ENCODE assay signal across 8 mouse cellular contexts in the genomic region with DNA sequence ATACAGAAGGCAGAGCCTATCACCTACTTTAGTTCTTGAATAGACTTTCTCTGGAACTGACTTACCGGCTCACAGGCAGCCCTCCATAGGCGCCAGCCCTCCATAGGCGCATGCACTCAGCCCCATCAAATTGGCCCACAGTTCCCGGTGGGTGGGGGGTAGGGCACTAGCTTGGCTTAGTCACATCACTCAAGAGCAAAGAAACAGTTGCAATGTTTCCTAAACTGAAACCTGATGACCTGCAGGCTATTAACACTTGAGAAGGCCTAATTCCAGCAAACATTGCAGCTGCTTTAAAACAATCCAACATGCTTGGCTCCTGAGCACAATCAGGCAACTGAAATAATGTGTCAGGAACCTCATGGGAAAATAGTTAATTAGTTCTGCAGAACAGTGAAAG. TPM values are rescaled to one million over a fixed set of nuclear protein-coding genes. Genes with fewer than 3 reads are reported as not detected.
DNase-seq lines count a peak whose midpoint lies in the region; ATAC-seq and TF ChIP-seq lines count a peak whose summit lies in the region.

No protein-coding gene starts in this region.

- H3K4me1 ChIP-seq in lung, embryonic 15.5 days, result peaks cover 82% of the 10 kb centered on the region
- H3K4me1 ChIP-seq in stomach, embryonic 14.5 days (ENCODE audit: control insufficient read depth, insufficient read depth, low read length), result peaks cover 68% of the 10 kb centered on the region

- 26% methylated on average over 4 of the region's 4 CpGs for WGBS in lung, embryonic 15.5 days
- WGBS in stomach, embryonic 14.5 days, result 26% methylated on average over 4 of the region's 4 CpGs

- no peaks in the 10 kb centered on the region for H3K9me3 ChIP-seq in lung, embryonic 15.5 days
- H3K9me3 ChIP-seq in stomach, embryonic 14.5 days (ENCODE audit: control insufficient read depth, low read depth, low read length), result no peaks in the 10 kb centered on the region

- 0 out of 2 replicates have a peak overlapping the region, but pooled peaks have one; percentile 42 for H3K4me2 ChIP-seq in lung, embryonic 15.5 days
- no peak overlapping the region for H3K4me2 ChIP-seq in stomach, embryonic 14.5 days (replicated peaks; ENCODE audit: low read depth, low read length)

- 0 out of 2 replicates have a peak overlapping the region, but pooled peaks have one; percentile 2 for H3K9ac ChIP-seq in lung, embryonic 15.5 days
- H3K9ac ChIP-seq in stomach, embryonic 14.5 days (replicated peaks; ENCODE audit: low read depth, low read length), result no peak overlapping the region

- no peak for ATAC-seq in lung, embryonic 15.5 days (ENCODE audit: borderline replicate concordance, extremely low read depth, low FRiP score, low TSS enrichment)
- no peak for ATAC-seq in stomach, embryonic 14.5 days (ENCODE audit: insufficient number of reproducible peaks, insufficient read depth, low FRiP score, low read depth)

- H3K27me3 ChIP-seq in lung, embryonic 15.5 days, result no peaks in the 10 kb centered on the region
- H3K27me3 ChIP-seq in stomach, embryonic 14.5 days (ENCODE audit: control insufficient read depth, insufficient read depth, low read length), result no peaks in the 10 kb centered on the region

- peak; percentile 67 for DNase-seq in gastrocnemius, adult 2 months
- no peak for DNase-seq in gastrocnemius, postnatal 10 days
- DNase-seq in lung, postnatal 14 days, result no peak
- DNase-seq in hindlimb bud, embryonic 11.5 days (ENCODE audit: extremely low spot score, low read depth, low spot score), result peak; percentile 75
- no peak for DNase-seq in left cerebral cortex, adult 8-10 months (ENCODE audit: low spot score in 2 of 2)
- no peak for DNase-seq in cerebellum, postnatal 36 days

- H3K36me3 ChIP-seq in lung, embryonic 15.5 days, result peaks cover 18% of the 10 kb centered on the region
- peaks cover 8% of the 10 kb centered on the region for H3K36me3 ChIP-seq in stomach, embryonic 14.5 days (ENCODE audit: control insufficient read depth, insufficient read depth, low read length)

- H3K27ac ChIP-seq in gastrocnemius, adult 2 months, result peak overlapping the region; percentile 92
- peak overlapping the region; percentile 84 for H3K27ac ChIP-seq in lung, embryonic 15.5 days
- H3K27ac ChIP-seq in stomach, embryonic 14.5 days (ENCODE audit: low read length), result peak overlapping the region; percentile 82; the same call in 1 of the 2 replicates

- intact Hi-C loops in gastrocnemius, adult 2 months (cut with DNase I), result no loop called here

- TF ChIP-seq CTCF in gastrocnemius, adult 2 months (IDR thresholded peaks at IDR 0.05), result no peak

- peak overlapping the region; percentile 42 for H3K4me3 ChIP-seq in gastrocnemius, adult 2 months
- no peak overlapping the region for H3K4me3 ChIP-seq in lung, embryonic 15.5 days
- H3K4me3 ChIP-seq in stomach, embryonic 14.5 days (ENCODE audit: low read depth, low read length), result no peak overlapping the region

RNA-seq across cellular contexts. Expression of gene Igf2r, which starts 18.2 kb away (rescaled TPM):
- 10 to 100 TPM; 36.9 to 46.7 TPM for total RNA-seq in gastrocnemius, adult 2 months (2021)
- 100 to 1,000 TPM in 1 of 2 experiments, 10 to 100 TPM in 1; 92.0 to 114 TPM for total RNA-seq in gastrocnemius, postnatal 10 days (2021)
- polyA plus RNA-seq in lung, embryonic 15.5 days (2015; fragmentation: Nextera tagmentation; extraction: Ambion mirVana), result 58.4 and 62.5 TPM in 2 replicates
- polyA plus RNA-seq in stomach, embryonic 14.5 days (2014; fragmentation: Nextera tagmentation; extraction: Ambion mirVana), result 46.0 and 51.7 TPM in 2 replicates
- 10 to 100 TPM; 26.6 to 27.7 (median 27.2) TPM for total RNA-seq in left cerebral cortex, adult 8-10 months (2022)

Comparison
In these comparisons a context has a peak if more than half of its experiments do, and no peak if none do; other contexts are left out.
1. DNase-seq: peak in gastrocnemius, adult 2 months (single experiment) and hindlimb bud, embryonic 11.5 days (single experiment); none in gastrocnemius, postnatal 10 days (single experiment), lung, postnatal 14 days (single experiment), left cerebral cortex, adult 8-10 months (0 of 2) and cerebellum, postnatal 36 days (0 of 2).
2. Peak in every context shown above with its lines, with median percentiles within 50 percentile points of each other: H3K27ac ChIP-seq.